Mouse (Mus musculus) embryo, embryonic 10.5 days (tissue): ENCODE results near the gene Hes7.

Experiments used
- DNase-seq: peaks from one replicate; pipeline ENCODE4 v3.0.0-alpha.2; 2015; ENCODE audit warnings: low spot score

Hes7 gene

DNA sequence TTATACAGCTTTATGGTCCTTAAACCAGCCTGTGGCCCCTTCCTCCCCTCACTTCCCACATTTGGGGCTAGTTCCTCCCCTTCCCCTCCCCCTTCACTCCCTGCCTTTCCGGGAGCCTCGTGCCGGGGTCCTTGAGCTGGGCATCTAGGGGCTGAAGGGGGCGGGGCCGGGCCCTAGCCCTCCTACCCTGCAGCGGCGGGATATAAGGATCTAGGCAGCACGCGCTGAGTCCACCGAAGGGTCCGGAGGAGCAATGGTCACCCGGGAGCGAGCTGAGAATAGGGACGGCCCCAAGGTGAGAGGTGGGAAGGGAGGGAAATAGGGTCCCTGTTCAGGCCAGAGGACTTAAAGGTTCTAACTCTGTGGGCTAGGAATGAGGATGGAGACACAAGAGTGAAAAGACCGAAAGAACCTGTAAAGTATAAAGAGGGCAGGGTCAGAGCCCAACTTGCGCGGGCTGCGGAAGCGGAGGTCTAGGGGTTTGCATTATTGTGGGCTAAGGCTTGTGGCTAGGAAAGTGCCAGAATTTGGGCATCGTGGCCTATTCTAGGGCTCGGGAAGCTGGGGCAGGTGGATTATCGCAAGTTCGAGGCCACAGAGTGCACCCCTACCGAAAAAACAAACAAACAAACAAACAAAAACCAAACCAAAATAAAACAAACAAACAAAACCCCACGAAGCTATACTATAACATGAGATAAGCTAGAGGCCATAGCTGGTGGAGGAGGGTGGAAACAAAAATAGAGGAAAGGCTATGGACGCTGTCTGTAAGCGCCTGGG, at the start of gene Hes7:
Gene Hes7, plus strand, starts transcription at position 184 of the 780 bp plus-strand sequence.
- DNase-seq = peak; percentile 80

DNA sequence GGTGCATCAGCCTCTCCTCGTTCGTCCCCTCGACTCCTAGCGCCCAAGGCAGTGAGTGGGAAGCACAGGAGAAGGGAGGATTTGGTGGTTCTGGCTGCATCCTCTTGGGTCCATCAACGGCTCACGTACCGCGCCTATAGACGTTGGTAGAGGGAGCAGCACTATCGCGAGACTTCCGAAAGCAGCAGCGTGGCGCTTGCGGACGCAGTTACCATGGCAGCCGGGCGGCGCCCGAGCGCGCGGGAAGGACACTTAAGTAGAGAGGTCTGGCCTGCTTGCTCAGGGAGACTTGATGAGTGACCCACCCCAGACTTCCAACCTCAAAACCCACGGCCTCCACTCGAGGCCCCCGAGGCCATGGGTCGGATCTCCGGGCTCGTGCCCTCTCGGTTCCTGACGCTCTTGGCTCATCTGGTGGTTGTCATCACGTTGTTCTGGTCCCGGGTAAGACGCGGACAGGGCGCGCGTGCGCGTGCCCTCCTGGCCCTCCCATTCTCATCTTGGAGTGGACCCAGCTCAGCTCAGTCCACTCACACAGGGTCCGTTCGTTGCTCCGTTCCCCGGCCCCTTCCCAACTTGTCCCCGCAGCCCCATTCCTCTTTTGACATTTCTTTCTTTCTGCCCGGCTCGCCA, 49.5 kb upstream of the Hes7 start, which contains the start of gene Tmem107:
Gene Tmem107, plus strand, starts transcription at position 217 of the 633 bp plus-strand sequence.
- peak; percentile 97 for DNase-seq

DNA sequence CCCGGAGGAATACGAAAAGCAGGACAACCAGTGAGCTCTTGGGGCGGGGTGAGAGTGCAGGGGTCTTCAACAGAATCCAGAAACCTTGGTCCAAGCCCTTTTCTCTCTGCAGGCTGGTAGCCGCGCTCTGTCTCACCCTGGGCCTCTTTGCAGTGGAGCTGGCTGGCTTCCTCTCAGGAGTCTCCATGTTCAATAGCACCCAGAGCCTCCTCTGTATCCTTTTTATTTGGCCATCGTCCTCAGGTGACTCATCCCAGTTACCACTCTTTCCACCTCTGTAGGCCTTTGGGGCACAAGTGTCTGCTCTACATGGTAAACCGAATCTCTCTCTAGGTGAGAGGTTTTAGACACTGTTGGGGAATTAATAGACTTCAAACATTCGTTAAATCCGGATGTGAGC, 48.9 kb upstream of the Hes7 start:
- DNase-seq = no peak

DNA sequence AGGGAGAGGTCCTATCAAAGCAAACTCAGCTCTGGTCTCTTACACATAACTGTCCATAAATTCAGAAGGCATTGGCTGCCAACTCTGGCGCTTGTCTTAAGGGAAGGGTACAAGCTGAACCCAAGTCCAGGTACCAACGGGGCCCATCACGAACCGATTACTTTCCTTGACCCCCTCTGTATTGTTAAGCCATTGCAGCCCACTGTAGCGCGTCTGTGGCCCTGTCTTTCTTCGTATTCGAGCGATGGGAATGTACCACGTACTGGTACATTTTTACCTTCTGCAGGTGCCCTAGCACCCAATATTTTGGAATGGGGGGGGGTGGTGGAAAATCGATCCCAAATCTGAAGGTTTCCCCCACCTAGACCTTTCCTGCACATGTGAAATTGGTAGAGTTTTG, 48.0 kb upstream of the Hes7 start:
- no peak for DNase-seq

DNA sequence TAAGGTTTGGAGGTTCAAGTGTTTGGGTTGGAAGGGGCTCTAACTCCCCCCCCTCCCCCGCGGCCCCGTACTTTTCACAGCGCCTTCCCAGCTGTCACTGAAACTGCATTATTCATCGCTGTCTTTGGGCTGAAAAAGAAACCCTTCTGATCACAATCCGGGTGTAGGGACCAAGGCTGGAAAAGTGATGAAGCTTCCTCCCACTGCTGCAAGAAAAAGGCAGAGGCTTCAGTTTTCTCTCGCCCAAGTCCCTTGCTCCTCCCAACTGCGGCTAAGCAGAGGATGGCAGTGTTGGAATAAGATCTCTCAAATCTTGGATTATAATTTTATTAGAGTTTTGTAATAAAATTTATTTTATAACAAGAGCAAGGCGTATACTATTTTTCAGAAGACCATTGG, 47.5 kb upstream of the Hes7 start:
- no peak for DNase-seq

DNA sequence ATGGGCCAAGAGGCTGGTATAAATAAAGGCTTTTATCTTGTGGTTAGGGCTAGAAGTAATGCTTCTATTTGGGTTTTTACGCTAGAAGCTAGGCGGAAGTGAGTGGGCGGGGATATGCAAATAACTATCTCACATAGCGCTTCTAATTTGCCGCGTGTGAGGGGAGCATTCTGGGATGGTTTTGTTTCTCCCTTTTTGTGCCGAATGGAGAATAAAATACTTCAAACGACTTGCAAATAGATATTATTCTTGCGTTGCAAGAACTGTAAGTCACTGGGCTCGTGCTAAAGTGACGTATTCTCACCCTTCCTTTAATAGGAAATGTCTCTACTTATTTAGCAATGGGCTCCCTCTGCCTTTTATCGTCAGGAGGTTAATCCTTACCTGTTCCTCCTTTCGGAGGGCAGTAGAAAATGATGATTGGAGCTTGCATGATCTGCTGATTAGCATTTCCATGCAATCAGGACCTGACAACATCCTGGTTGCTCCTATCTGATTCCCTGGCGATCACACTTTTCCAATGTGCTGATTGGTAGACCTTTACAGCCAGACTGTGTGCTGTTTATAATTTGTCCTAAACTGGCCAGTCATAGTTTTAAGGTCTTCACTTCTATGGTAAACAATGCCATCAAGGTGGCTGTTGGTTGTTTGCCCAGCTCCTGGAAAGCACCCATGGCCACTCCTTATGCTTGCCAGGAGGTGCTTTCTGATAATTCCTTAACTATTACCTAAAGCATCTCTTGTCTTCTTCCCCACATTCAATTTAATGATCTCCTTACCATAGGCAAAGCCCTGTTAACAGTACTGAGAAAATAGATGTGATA, 46.9 kb upstream of the Hes7 start:
- DNase-seq = peak; percentile 97

DNA sequence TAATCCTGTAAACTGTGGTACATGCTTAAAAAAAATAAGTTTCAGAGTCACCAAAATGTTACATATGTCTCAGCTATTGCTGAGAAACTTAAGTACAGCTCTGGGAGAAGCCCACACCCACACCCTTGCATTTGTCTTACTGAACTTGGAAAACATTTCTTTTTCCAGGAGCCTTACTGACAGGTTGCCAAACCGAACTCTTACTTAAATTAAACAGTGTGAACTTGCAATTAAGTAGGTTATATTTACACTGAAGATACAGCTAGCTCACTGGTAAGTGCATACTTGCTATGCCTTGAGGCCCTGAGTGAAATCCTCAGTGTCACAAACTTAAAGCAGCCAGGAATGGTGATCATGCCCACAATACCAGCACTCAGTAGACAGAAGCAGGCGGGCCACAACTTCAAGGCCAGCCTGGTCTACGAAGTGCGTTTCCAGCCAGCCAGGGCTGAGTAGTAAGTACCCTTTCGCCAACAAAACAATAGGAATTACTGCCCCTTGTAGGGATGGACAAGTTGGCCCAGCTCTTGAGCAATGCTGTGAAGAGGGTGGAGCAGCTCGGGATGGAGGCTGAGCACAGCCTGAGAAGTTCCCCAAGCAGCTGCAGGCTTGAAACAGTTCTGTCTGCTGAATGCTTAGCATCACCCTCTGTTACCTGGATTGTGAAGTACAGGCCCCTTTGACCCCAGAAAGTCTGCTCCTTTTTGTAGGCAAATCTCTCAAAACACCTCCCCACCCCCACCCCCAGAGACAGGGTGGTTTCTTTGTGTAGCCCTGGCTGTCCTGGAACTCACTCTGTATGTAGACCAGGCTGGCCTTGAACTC, 46.0 kb upstream of the Hes7 start:
- DNase-seq = no peak

DNA sequence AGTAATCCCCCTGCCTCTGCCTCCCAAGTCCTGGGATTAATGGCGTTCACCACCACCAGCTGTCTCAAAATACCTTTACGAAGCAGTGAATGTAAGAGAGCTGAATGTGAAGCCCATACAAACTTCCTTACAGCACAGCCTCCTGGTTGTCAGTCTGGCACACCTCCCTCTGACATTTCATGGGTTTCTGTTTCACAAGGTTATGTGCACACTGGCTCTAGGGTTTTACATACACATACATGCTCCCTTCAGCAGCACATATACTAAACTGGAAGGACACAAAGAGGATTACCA, 45.5 kb upstream of the Hes7 start:
- no peak for DNase-seq

DNA sequence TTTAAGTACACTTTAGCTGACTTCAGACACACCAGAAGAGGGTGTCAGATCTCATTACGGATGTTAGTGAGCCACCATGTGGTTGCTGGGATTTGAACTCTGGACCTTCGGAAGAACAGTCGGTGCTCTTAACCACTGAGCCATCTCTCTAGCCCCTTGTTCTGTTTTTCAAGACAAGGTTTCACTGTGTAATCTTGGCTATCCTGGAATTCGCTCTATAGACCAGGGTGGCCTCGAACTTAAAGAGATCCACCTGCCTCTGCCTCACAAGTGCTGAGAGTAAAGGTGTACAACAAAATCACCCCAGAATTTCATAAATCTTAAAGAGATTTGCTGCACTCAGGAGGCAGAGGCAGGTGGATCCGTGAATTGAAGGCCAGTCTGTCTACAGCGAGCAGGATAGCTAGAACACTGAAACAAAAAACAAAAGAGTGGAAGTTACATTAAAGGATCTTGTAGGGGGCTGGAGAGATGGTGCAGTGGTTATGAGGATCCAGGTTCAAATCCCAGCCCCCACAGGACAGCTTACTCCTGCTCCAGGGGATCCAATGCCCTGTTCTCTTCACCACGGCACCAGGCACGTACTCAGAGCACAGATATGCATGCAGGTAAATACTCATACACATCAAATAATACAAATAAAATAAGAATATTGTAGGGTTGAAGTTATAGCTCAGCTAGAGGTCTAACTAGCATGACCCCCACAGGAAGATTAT, 44.3 kb upstream of the Hes7 start:
- peak; percentile 71 for DNase-seq

DNA sequence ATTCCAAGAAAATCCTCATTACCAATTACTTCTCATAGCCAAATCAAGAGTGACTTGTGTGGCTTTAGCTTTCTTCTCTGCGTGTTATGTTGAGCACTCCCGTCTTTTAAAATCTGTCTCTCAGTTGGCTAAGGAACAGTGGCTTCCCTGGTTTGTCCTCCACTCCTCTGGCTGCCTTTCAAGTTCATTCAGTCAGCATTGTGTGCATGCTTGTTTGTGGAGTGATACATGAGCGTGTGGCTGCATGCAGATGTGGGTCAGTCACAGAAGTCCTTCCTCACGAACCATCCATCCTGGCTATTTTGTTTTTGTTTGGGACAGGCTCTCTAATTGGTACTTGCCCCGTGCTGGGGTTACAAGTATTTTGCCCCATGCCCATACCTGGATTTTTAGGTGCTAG, 43.6 kb upstream of the Hes7 start:
- no peak for DNase-seq

DNA sequence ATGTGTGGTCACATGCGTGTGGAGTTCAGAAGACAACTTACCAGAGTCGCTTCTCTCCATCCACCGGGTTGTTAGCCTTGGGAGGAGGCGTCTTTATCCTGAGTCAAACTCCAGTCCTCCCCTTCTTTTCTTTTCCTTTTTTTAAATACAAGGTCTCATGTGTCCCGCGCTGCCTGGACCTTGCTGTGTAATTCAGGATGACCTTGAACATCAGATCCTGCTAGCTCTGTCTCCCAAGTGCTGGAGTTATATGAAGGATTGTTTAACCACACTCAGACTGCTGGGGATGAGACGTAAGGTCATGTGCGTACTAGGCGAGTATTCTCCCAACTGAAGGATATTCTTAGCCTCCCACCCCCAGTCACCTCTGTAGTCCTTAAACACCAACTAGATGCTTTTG, 42.9 kb upstream of the Hes7 start:
- no peak for DNase-seq

DNA sequence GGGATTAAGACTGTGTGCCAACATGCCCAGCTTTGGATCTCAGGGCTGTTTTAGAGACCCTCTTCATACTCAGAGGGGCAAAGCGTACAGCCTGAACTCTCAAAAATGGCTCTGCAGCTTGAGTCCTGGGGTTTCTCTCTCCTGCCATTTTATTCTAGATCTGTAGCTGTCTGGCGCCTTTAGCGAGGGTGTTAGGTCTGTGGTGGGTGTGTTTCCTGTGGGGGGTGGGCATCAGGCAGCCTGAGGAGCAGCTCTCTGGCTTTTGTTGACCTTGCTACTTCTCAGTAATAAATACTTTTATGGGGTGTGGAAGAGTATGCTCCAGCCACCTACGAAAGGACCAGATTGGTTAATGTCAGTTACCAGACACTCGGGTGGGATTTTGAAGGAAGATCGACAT, 42.2 kb upstream of the Hes7 start:
- no peak for DNase-seq

DNA sequence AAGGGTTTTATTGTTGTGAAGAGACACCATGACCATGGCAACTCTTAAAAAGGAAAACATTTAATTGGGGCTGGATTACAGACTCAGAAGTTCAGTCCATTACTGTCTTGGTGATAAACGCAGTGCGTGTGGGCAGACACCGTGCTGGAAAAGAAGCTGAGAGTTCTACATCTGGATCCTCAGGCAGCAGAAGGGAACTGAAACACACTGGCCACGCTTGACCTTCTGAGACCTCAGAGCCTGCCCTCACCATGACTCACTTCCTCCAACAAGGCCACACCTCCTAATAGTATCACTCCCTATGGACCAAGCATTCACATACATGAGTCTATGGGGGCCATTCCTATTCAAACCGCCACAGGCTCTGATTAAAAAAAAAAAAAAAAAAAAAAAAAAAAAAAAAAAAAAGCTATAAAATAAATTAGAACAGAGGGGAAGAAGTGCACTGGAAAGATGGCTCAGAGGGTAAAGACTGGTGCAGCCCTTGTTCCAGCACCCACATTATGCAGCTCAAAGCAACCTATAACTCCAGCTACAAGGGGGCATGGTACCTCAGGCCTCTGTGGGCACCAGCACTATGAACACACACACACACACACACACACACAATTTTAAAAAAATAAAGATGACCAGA, 41.3 kb upstream of the Hes7 start:
- peak; percentile 35 for DNase-seq

DNA sequence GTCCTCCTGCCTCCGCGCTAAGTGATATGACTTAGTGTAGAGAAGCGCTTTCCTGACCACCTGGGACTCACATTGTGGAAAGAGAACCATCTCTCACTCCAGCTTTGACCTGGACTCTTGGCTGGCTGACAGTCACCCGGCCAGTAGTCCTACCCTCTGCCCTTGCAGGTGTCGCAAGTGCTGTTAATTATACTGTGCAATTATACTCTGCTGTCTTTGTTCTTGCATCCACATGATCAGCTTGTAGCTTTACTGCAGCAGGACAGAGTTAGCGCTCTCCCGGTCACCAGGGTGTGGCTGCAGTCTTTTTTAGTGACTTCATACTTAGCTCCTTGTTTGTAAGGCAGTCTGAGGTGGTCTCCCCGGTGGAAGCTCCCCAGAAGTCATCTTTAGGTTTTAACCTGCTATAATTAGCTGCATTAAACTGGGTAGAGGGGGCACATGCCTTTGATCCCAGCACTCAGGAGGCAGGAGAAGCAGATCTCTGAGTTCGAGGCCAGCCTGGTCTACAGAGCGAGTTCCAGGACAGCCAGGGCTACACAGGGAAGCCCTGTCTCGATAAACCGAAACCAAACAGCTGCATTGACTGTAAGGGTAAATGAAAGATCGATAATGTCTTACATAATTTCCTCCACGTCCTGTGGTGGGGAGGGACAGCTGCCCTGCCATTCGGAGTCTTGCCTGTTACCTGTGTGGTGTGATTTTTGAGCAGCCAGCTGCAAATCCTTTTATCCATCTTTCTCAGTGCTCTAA, 39.9 kb upstream of the Hes7 start:
- DNase-seq = no peak

DNA sequence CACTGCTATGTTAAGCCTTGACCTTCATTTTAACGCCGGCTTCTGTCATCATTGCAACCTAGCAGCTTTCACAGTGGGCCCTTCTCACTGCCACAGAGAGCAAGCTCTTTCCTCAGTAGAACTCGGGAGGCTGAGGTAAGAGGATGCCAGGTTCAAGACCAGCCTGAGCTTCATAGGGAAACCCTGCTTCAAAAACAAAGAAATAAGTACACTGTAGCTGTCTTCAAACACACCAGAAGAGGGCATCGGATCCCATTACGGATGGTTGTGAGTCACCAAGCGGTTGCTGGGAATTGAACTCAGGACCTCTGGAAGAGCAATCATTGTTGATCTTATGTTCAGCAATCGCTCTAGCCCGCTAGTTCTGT, 39.4 kb upstream of the Hes7 start:
- no peak for DNase-seq

DNA sequence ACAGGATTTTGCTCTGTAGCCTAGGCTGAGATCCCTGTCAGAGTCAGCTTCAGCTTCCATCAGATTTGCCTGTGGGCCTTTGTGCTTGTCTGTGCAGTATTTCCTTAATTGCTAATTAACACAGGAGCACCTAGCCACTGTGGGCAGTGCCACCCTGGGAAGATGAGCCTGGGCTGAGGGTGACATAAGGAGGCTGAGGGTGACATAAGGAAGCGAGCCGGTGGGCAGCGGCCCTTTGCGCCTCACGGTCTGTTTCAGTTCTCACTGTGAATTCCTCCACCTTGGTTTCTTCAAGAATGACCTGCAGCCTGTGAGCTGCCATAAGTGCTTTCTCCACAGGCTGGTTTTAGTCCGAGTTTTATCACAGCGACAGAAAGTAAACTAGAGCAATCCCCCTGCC, 38.6 kb upstream of the Hes7 start:
- DNase-seq = no peak

DNA sequence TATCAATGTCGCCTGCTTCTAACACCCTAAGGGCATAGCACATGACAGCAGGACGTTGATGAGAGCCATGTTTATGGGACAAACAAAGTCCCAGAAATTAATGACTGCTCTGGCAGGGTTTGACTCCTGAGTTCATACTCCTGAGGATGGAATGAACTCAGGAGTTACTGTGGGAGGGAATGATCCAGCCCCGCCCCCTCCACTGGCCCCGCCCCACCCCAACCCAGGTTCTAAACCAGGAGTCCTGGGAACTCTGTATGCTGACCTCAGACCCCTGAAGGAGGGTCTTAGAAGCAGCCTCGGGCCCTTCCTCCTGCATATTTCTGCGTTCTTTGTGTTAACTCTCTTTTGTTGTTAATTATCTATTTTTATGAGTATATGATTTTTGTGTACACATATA, 34.6 kb upstream of the Hes7 start:
- DNase-seq = no peak

DNA sequence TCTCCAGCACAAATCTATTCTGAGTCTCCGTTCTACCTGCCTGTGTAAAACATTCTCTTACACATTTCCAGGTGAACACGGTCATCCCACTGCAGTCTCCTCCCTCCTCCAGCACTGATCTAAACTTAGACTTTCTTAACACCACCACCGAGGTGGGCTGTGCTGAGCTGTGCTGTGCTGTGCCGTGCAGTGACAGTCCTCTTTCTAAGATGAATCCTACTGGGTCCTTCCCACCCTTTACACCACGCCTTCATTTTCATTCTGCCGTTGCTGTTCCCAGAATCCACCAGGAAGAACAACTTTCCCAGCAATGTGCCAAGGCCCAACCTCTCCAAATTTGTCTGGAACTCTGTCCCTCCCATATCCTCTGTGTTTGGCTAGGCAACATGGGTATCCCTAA, 33.8 kb upstream of the Hes7 start:
- no peak for DNase-seq

DNA sequence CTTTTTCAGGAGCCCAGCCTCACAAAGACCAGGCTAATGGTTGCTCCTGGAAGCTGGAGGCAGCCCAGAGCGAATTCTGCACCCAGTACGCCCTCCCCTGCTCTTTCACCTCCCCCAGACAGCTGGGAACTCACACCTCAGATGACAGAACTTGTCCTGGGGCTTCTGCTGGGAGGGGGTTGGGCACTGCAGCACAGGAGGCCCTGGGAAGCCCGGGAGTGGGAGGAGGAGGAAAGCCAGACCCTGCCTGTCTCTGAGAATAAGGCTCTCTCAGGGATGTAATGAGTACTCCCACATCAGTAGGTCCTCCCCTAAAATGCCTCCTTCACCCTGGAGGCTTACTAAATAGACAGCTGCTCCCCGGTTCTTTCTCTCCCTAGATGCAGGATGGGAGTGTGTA, 33.1 kb upstream of the Hes7 start:
- DNase-seq = no peak

DNA sequence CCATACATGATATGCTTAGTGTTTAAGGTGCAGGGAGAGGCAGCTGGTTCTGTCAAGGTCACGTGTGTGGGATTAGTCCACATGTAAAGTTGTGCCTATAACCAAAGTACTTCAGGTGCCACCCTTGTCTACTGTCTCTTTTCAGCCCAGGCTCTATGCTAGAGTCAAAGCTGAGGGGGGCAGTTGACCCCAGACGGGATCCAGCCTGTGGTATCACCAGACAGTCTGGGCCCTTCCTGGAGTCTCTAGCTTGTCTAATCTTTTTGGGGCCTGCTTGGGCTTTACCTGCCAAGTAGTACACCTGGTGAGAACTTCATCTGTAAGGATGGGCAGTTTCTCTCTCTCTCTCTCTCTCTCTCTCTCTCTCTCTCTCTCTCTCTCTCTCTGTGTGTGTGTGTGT, 32.6 kb upstream of the Hes7 start:
- no peak for DNase-seq
